Mouse (Mus musculus): ENCODE results near the gene Pitpnm2. TPM values are rescaled to one million over a fixed set of nuclear protein-coding genes. Genes with fewer than 3 reads are reported as not detected.

Pitpnm2 gene
- polyA plus RNA-seq, 1 experiment = 54.9 TPM

- H3K27ac ChIP-seq (ENCODE audit: control insufficient read depth, insufficient read depth, low read depth, low read length) = no peak overlapping the region
- no peak for TF ChIP-seq CTCF (IDR thresholded peaks at IDR 0.05; ENCODE audit: control insufficient read depth, insufficient read depth, insufficient replicate concordance, low read depth, low read length)
- no peak for TF ChIP-seq POLR2A (IDR thresholded peaks at IDR 0.05; ENCODE audit: control insufficient read depth, low read depth, low read length)
- peaks cover 5% of the 10 kb centered on the region for H3K4me1 ChIP-seq (ENCODE audit: control insufficient read depth, insufficient read depth, low read length)
- H3K4me3 ChIP-seq (ENCODE audit: control insufficient read depth, low read depth, low read length) = no peak overlapping the region
- no peaks in the 10 kb centered on the region for H3K36me3 ChIP-seq (ENCODE audit: control insufficient read depth, insufficient read depth, low read length)
- H3K27me3 ChIP-seq (ENCODE audit: control insufficient read depth, insufficient read depth, low read length) = no peaks in the 10 kb centered on the region
Observed at GRCm38 (mm10) chr5:124234778-124235177, 14.8 kb downstream of the Pitpnm2 start.

- H3K4me1 ChIP-seq (ENCODE audit: control insufficient read depth, insufficient read depth, low read length) = peaks cover 5% of the 10 kb centered on the region
- no peaks in the 10 kb centered on the region for H3K27me3 ChIP-seq (ENCODE audit: control insufficient read depth, insufficient read depth, low read length)
- no peak for TF ChIP-seq POLR2A (IDR thresholded peaks at IDR 0.05; ENCODE audit: control insufficient read depth, low read depth, low read length)
- no peak for TF ChIP-seq CTCF (IDR thresholded peaks at IDR 0.05; ENCODE audit: control insufficient read depth, insufficient read depth, insufficient replicate concordance, low read depth, low read length)
- H3K4me3 ChIP-seq (ENCODE audit: control insufficient read depth, low read depth, low read length) = no peak overlapping the region
- no peaks in the 10 kb centered on the region for H3K36me3 ChIP-seq (ENCODE audit: control insufficient read depth, insufficient read depth, low read length)
- H3K27ac ChIP-seq (ENCODE audit: control insufficient read depth, insufficient read depth, low read depth, low read length) = no peak overlapping the region
Observed at GRCm38 (mm10) chr5:124233874-124234661, 15.5 kb downstream of the Pitpnm2 start.

- Histone ChIP-seq H3K36me3 (ENCODE audit: control insufficient read depth, insufficient read depth, low read length) (no peaks in the 10 kb centered on the region), H3K4me1 (ENCODE audit: control insufficient read depth, insufficient read depth, low read length) (peaks cover 5% of the 10 kb centered on the region), H3K27ac (ENCODE audit: control insufficient read depth, insufficient read depth, low read depth, low read length) (no peak overlapping the region), H3K4me3 (ENCODE audit: control insufficient read depth, low read depth, low read length) (no peak overlapping the region), H3K27me3 (ENCODE audit: control insufficient read depth, insufficient read depth, low read length) (no peaks in the 10 kb centered on the region)
- TF ChIP-seq POLR2A (IDR thresholded peaks at IDR 0.05; ENCODE audit: control insufficient read depth, low read depth, low read length) (no peak), CTCF (IDR thresholded peaks at IDR 0.05; ENCODE audit: control insufficient read depth, insufficient read depth, insufficient replicate concordance, low read depth, low read length) (no peak)
Observed at GRCm38 (mm10) chr5:124233144-124233465, 16.5 kb downstream of the Pitpnm2 start.

- TF ChIP-seq POLR2A (IDR thresholded peaks at IDR 0.05; ENCODE audit: control insufficient read depth, low read depth, low read length) = no peak
- TF ChIP-seq CTCF (IDR thresholded peaks at IDR 0.05; ENCODE audit: control insufficient read depth, insufficient read depth, insufficient replicate concordance, low read depth, low read length) = no peak
- no peaks in the 10 kb centered on the region for H3K36me3 ChIP-seq (ENCODE audit: control insufficient read depth, insufficient read depth, low read length)
- H3K4me1 ChIP-seq (ENCODE audit: control insufficient read depth, insufficient read depth, low read length) = peaks cover 5% of the 10 kb centered on the region
- H3K4me3 ChIP-seq (ENCODE audit: control insufficient read depth, low read depth, low read length) = no peak overlapping the region
- no peaks in the 10 kb centered on the region for H3K27me3 ChIP-seq (ENCODE audit: control insufficient read depth, insufficient read depth, low read length)
- no peak overlapping the region for H3K27ac ChIP-seq (ENCODE audit: control insufficient read depth, insufficient read depth, low read depth, low read length)
Observed at GRCm38 (mm10) chr5:124232360-124233143, 17.0 kb downstream of the Pitpnm2 start.

- Histone ChIP-seq H3K27ac (ENCODE audit: control insufficient read depth, insufficient read depth, low read depth, low read length) (no peak overlapping the region), H3K36me3 (ENCODE audit: control insufficient read depth, insufficient read depth, low read length) (no peaks in the 10 kb centered on the region), H3K4me3 (ENCODE audit: control insufficient read depth, low read depth, low read length) (peak overlapping the region; percentile 74), H3K4me1 (ENCODE audit: control insufficient read depth, insufficient read depth, low read length) (peaks cover 5% of the 10 kb centered on the region), H3K27me3 (ENCODE audit: control insufficient read depth, insufficient read depth, low read length) (no peaks in the 10 kb centered on the region)
- TF ChIP-seq CTCF (IDR thresholded peaks at IDR 0.05; ENCODE audit: control insufficient read depth, insufficient read depth, insufficient replicate concordance, low read depth, low read length) (no peak), POLR2A (IDR thresholded peaks at IDR 0.05; ENCODE audit: control insufficient read depth, low read depth, low read length) (no peak)
Observed at GRCm38 (mm10) chr5:124230461-124230860, 19.1 kb downstream of the Pitpnm2 start.

- no peak for TF ChIP-seq CTCF (IDR thresholded peaks at IDR 0.05; ENCODE audit: control insufficient read depth, insufficient read depth, insufficient replicate concordance, low read depth, low read length)
- TF ChIP-seq POLR2A (IDR thresholded peaks at IDR 0.05; ENCODE audit: control insufficient read depth, low read depth, low read length) = no peak
- H3K4me3 ChIP-seq (ENCODE audit: control insufficient read depth, low read depth, low read length) = no peak overlapping the region
- H3K4me1 ChIP-seq (ENCODE audit: control insufficient read depth, insufficient read depth, low read length) = peaks cover 2% of the 10 kb centered on the region; the same call in 1 of the 2 replicates
- no peaks in the 10 kb centered on the region for H3K36me3 ChIP-seq (ENCODE audit: control insufficient read depth, insufficient read depth, low read length)
- no peaks in the 10 kb centered on the region for H3K27me3 ChIP-seq (ENCODE audit: control insufficient read depth, insufficient read depth, low read length)
- no peak overlapping the region for H3K27ac ChIP-seq (ENCODE audit: control insufficient read depth, insufficient read depth, low read depth, low read length)
Observed at GRCm38 (mm10) chr5:124227193-124227592, 22.4 kb downstream of the Pitpnm2 start.

GRCm38 (mm10) chr5:124226494-124226893 is 23.1 kb downstream of the Pitpnm2 start:
- Histone ChIP-seq H3K4me1 (ENCODE audit: control insufficient read depth, insufficient read depth, low read length) (0 out of 2 replicates have a peak, but pooled peaks cover 2% of the 10 kb centered on the region), H3K4me3 (ENCODE audit: control insufficient read depth, low read depth, low read length) (no peak overlapping the region), H3K27ac (ENCODE audit: control insufficient read depth, insufficient read depth, low read depth, low read length) (no peak overlapping the region), H3K27me3 (ENCODE audit: control insufficient read depth, insufficient read depth, low read length) (no peaks in the 10 kb centered on the region), H3K36me3 (ENCODE audit: control insufficient read depth, insufficient read depth, low read length) (no peaks in the 10 kb centered on the region)
- no peak for TF ChIP-seq POLR2A (IDR thresholded peaks at IDR 0.05; ENCODE audit: control insufficient read depth, low read depth, low read length)
- no peak for TF ChIP-seq CTCF (IDR thresholded peaks at IDR 0.05; ENCODE audit: control insufficient read depth, insufficient read depth, insufficient replicate concordance, low read depth, low read length)
